Mouse (Mus musculus): Measurements from ENCODE around the gene Dcst2. TPM values are rescaled to one million over a fixed set of nuclear protein-coding genes. Genes with fewer than 3 reads are reported as not detected.

The Dcst2 gene
- polyA plus RNA-seq, 2 experiments, result 0.03 to 0.04 TPM

GRCm38 (mm10) chr3:89359630-89360029, 2.1 kb upstream of the Dcst2 start:
- H3K4me3 ChIP-seq (ENCODE audit: insufficient read depth in 1 of 2, low read depth in 2 of 2, low read length in 2 of 2), result no peak overlapping the region
- DNase-seq (ENCODE audit: low read depth in 3 of 3, low spot score in 3 of 3) (no peak), ATAC-seq (ENCODE audit: insufficient read depth) (no peak)
- no peak overlapping the region for H3K9ac ChIP-seq (replicated peaks)
- H3K9me3 ChIP-seq (ENCODE audit: control insufficient read depth, low read length), result no peaks in the 10 kb centered on the region
- H3K4me2 ChIP-seq (ENCODE audit: low read depth), result no peak overlapping the region
- WGBS (ENCODE audit: insufficient replicate concordance), result 45% methylated on average over 6 of the region's 6 CpGs
- no peaks in the 10 kb centered on the region for H3K27me3 ChIP-seq (ENCODE audit: control insufficient read depth, insufficient read depth, low read length)
- H3K4me1 ChIP-seq (replicated peaks; ENCODE audit: control insufficient read depth in 2 of 2, insufficient read depth in 2 of 2, low read length in 1 of 2), result no peaks in the 10 kb centered on the region
- no peak overlapping the region for H3K27ac ChIP-seq
- TF ChIP-seq CTCF (IDR thresholded peaks at IDR 0.05; ENCODE audit: low read depth), result no peak
- TF ChIP-seq EP300 (IDR thresholded peaks at IDR 0.05; ENCODE audit: low read depth), result no peak
- H3K36me3 ChIP-seq (replicated peaks; ENCODE audit: control insufficient read depth, insufficient read depth, low read depth), result no peaks in the 10 kb centered on the region

- no peaks in the 10 kb centered on the region for H3K4me1 ChIP-seq (replicated peaks; ENCODE audit: control insufficient read depth in 2 of 2, insufficient read depth in 2 of 2, low read length in 1 of 2)
- no peak for DNase-seq (ENCODE audit: low read depth in 3 of 3, low spot score in 3 of 3)
- no peak overlapping the region for H3K9ac ChIP-seq (replicated peaks)
- ATAC-seq (ENCODE audit: insufficient read depth), result no peak
- H3K27ac ChIP-seq, result no peak overlapping the region
- TF ChIP-seq CTCF (IDR thresholded peaks at IDR 0.05; ENCODE audit: low read depth) (no peak), EP300 (IDR thresholded peaks at IDR 0.05; ENCODE audit: low read depth) (no peak)
- WGBS (ENCODE audit: insufficient replicate concordance), result 38% methylated on average over 3 of the region's 3 CpGs
- H3K4me2 ChIP-seq (ENCODE audit: low read depth), result no peak overlapping the region
- H3K36me3 ChIP-seq (replicated peaks; ENCODE audit: control insufficient read depth, insufficient read depth, low read depth), result no peaks in the 10 kb centered on the region
- no peak overlapping the region for H3K4me3 ChIP-seq (ENCODE audit: insufficient read depth in 1 of 2, low read depth in 2 of 2, low read length in 2 of 2)
- no peaks in the 10 kb centered on the region for H3K9me3 ChIP-seq (ENCODE audit: control insufficient read depth, low read length)
- no peaks in the 10 kb centered on the region for H3K27me3 ChIP-seq (ENCODE audit: control insufficient read depth, insufficient read depth, low read length)
Measured at GRCm38 (mm10) chr3:89360237-89360636, 1.5 kb upstream of the Dcst2 start.

- H3K9ac ChIP-seq (replicated peaks), result no peak overlapping the region
- H3K4me1 ChIP-seq (replicated peaks; ENCODE audit: control insufficient read depth in 2 of 2, insufficient read depth in 2 of 2, low read length in 1 of 2), result no peaks in the 10 kb centered on the region
- no peak for TF ChIP-seq CTCF (IDR thresholded peaks at IDR 0.05; ENCODE audit: low read depth)
- TF ChIP-seq EP300 (IDR thresholded peaks at IDR 0.05; ENCODE audit: low read depth), result no peak
- H3K9me3 ChIP-seq (ENCODE audit: control insufficient read depth, low read length), result no peaks in the 10 kb centered on the region
- 66% methylated on average over 8 of the region's 8 CpGs for WGBS (ENCODE audit: insufficient replicate concordance)
- DNase-seq (ENCODE audit: low read depth in 3 of 3, low spot score in 3 of 3) (no peak), ATAC-seq (ENCODE audit: insufficient read depth) (no peak)
- no peaks in the 10 kb centered on the region for H3K27me3 ChIP-seq (ENCODE audit: control insufficient read depth, insufficient read depth, low read length)
- H3K4me3 ChIP-seq (ENCODE audit: insufficient read depth in 1 of 2, low read depth in 2 of 2, low read length in 2 of 2), result no peak overlapping the region
- no peaks in the 10 kb centered on the region for H3K36me3 ChIP-seq (replicated peaks; ENCODE audit: control insufficient read depth, insufficient read depth, low read depth)
- no peak overlapping the region for H3K4me2 ChIP-seq (ENCODE audit: low read depth)
- H3K27ac ChIP-seq, result no peak overlapping the region
Measured at GRCm38 (mm10) chr3:89364631-89365030, 2.9 kb downstream of the Dcst2 start.

- no peak for TF ChIP-seq EP300 (IDR thresholded peaks at IDR 0.05; ENCODE audit: low read depth)
- no peak for TF ChIP-seq CTCF (IDR thresholded peaks at IDR 0.05; ENCODE audit: low read depth)
- WGBS (ENCODE audit: insufficient replicate concordance), result 73% methylated on average over 11 of the region's 11 CpGs
- Histone ChIP-seq H3K27ac (no peak within 1 kb of the TSS), H3K4me2 (ENCODE audit: low read depth) (no peak within 1 kb of the TSS), H3K27me3 (ENCODE audit: control insufficient read depth, insufficient read depth, low read length) (no peaks in the 10 kb centered on the region), H3K4me3 (ENCODE audit: insufficient read depth in 1 of 2, low read depth in 2 of 2, low read length in 2 of 2) (no peak within 1 kb of the TSS), H3K4me1 (replicated peaks; ENCODE audit: control insufficient read depth in 2 of 2, insufficient read depth in 2 of 2, low read length in 1 of 2) (no peaks in the 10 kb centered on the region), H3K36me3 (replicated peaks; ENCODE audit: control insufficient read depth, insufficient read depth, low read depth) (no peaks in the 10 kb centered on the region), H3K9me3 (ENCODE audit: control insufficient read depth, low read length) (no peaks in the 10 kb centered on the region), H3K9ac (replicated peaks) (no peak within 1 kb of the TSS)
- DNase-seq (ENCODE audit: low read depth in 3 of 3, low spot score in 3 of 3), result no peak
- no peak for ATAC-seq (ENCODE audit: insufficient read depth)
Measured at GRCm38 (mm10) chr3:89365153-89365485, 3.3 kb downstream of the Dcst2 start, which contains the start of gene Dcst1. TSS of gene Dcst1 (minus strand) at chr3:89365253.

- ATAC-seq (ENCODE audit: insufficient read depth), result no peak
- Histone ChIP-seq H3K9ac (replicated peaks) (no peak overlapping the region), H3K4me2 (ENCODE audit: low read depth) (no peak overlapping the region), H3K36me3 (replicated peaks; ENCODE audit: control insufficient read depth, insufficient read depth, low read depth) (no peaks in the 10 kb centered on the region), H3K27me3 (ENCODE audit: control insufficient read depth, insufficient read depth, low read length) (no peaks in the 10 kb centered on the region), H3K27ac (no peak overlapping the region), H3K4me3 (ENCODE audit: insufficient read depth in 1 of 2, low read depth in 2 of 2, low read length in 2 of 2) (no peak overlapping the region), H3K9me3 (ENCODE audit: control insufficient read depth, low read length) (no peaks in the 10 kb centered on the region), H3K4me1 (replicated peaks; ENCODE audit: control insufficient read depth in 2 of 2, insufficient read depth in 2 of 2, low read length in 1 of 2) (no peaks in the 10 kb centered on the region)
- WGBS (ENCODE audit: insufficient replicate concordance), result 66% methylated on average over 20 of the region's 20 CpGs
- no peak for TF ChIP-seq EP300 (IDR thresholded peaks at IDR 0.05; ENCODE audit: low read depth)
- TF ChIP-seq CTCF (IDR thresholded peaks at IDR 0.05; ENCODE audit: low read depth), result no peak
- DNase-seq (ENCODE audit: low read depth in 3 of 3, low spot score in 3 of 3), result no peak
Measured at GRCm38 (mm10) chr3:89365486-89366414, 4.0 kb downstream of the Dcst2 start.

Measured in liver, embryonic 14.5 days (tissue).